Mouse (Mus musculus) myocyte (in vitro differentiated cells): ENCODE measurements around the gene Olfr531.

Experiments used
- CEBPB ChIP-seq: IDR thresholded peaks from 2 replicates; pipeline ENCODE4 v1.6.1; 2011; ENCODE audit warnings: mild to moderate bottlenecking, moderate library complexity; ENCODE audit not compliant: poor library complexity, insufficient read depth, severe bottlenecking
- E2F4 ChIP-seq: IDR thresholded peaks from one replicate; pipeline ENCODE4 v1.6.1; 2011; ENCODE audit warnings: mild to moderate bottlenecking, control low read depth, moderate library complexity; ENCODE audit not compliant: insufficient read depth
- MAX ChIP-seq: IDR thresholded peaks from one replicate; pipeline ENCODE4 v1.6.1; 2011; ENCODE audit warnings: low read depth, mild to moderate bottlenecking, control low read depth
- POLR2A ChIP-seq: IDR thresholded peaks from one replicate; pipeline ENCODE4 v1.6.1; 2011; ENCODE audit warnings: low read depth, mild to moderate bottlenecking, control low read depth, moderate library complexity; ENCODE audit not compliant: insufficient read length
- POLR2AphosphoS2 ChIP-seq: IDR thresholded peaks from one replicate; pipeline ENCODE4 v1.6.1; 2011; ENCODE audit warnings: low read depth, control low read depth; ENCODE audit not compliant: insufficient read length
- TCF12 ChIP-seq: IDR thresholded peaks from one replicate; pipeline ENCODE4 v1.6.1; 2011; ENCODE audit warnings: mild to moderate bottlenecking, control low read depth; ENCODE audit not compliant: poor library complexity, insufficient read depth, severe bottlenecking
- USF1 ChIP-seq: IDR thresholded peaks from one replicate; pipeline ENCODE4 v1.6.1; 2011; ENCODE audit warnings: low read depth, mild to moderate bottlenecking, control low read depth, moderate library complexity

- TF ChIP-seq E2F4 (no peak), TCF12 (no peak), CEBPB (no peak), MAX (no peak), USF1 (no peak), POLR2AphosphoS2 (no peak), POLR2A (no peak)
These were observed 18.8 kb upstream of the Olfr531 start, which contains the start of gene Olfr532 for GRCm38 (mm10) chr7:140421539-140421938.
